Mouse (Mus musculus) cortical plate, adult 2 months (tissue): ENCODE measurements around the gene Cyp2j5. TPM values are rescaled to one million over a fixed set of nuclear protein-coding genes. Genes with fewer than 3 reads are reported as not detected.

Source experiments
- H3K27ac ChIP-seq: fragments of 200-500 bp; 2 replicates; pipeline ENCODE4 v1.5.1; 2012; ENCODE audit warnings: low read length, control low read depth, inconsistent platforms; ENCODE audit not compliant: insufficient read depth
- H3K4me1 ChIP-seq: fragments of 200-500 bp; 2 replicates; pipeline ENCODE4 v1.6.1; 2011; ENCODE audit warnings: low read length; ENCODE audit not compliant: control insufficient read depth, insufficient read depth
- H3K4me3 ChIP-seq: fragments of 200-500 bp; 2 replicates; pipeline ENCODE4 v1.5.1; 2011; ENCODE audit warnings: mild to moderate bottlenecking, low read length, control low read depth; ENCODE audit not compliant: insufficient read depth
- CTCF ChIP-seq: fragments of 200-500 bp; IDR thresholded peaks from 2 replicates; pipeline ENCODE4 v1.5.1; 2011; ENCODE audit warnings: mild to moderate bottlenecking, control low read depth, low read length; ENCODE audit not compliant: insufficient read depth; ENCODE audit errors: extremely low read depth
- POLR2A ChIP-seq: fragments of 200-500 bp; IDR thresholded peaks from 2 replicates; pipeline ENCODE4 v1.6.1; 2011; ENCODE audit warnings: mild to moderate bottlenecking, low read length, control low read depth; ENCODE audit not compliant: insufficient read depth; ENCODE audit errors: extremely low read depth
- polyA plus RNA-seq: library from polyadenylated mRNA; depleted of rRNA; stranded (reverse); fragments of >200 nt; gene quantifications from 2 replicates; pipeline ENCODE4 v1.2.3, GENCODE M21; 2012; rRNA removed

Cyp2j5 gene
- polyA plus RNA-seq = not detected in 2 replicates

GRCm38 (mm10) chr4:96663991-96664390, at the start of gene Cyp2j5:
TSS of gene Cyp2j5 (minus strand) at chr4:96664154.
- H3K27ac ChIP-seq = no peak within 1 kb of the TSS
- no peaks in the 10 kb centered on the region for H3K4me1 ChIP-seq
- H3K4me3 ChIP-seq = no peak within 1 kb of the TSS
- TF ChIP-seq CTCF (no peak), POLR2A (no peak)

GRCm38 (mm10) chr4:96705281-96705951, 41.5 kb upstream of the Cyp2j5 start:
- Histone ChIP-seq H3K4me3 (no peak overlapping the region), H3K4me1 (no peaks in the 10 kb centered on the region; the same call in 1 of the 2 replicates), H3K27ac (peak overlapping the region; percentile 65; the same call in 1 of the 2 replicates)
- TF ChIP-seq CTCF = peak; percentile 60
- no peak for TF ChIP-seq POLR2A

GRCm38 (mm10) chr4:96698218-96698561, 34.2 kb upstream of the Cyp2j5 start:
- TF ChIP-seq POLR2A (no peak), CTCF (no peak)
- Histone ChIP-seq H3K4me1 (peaks cover 3% of the 10 kb centered on the region; the same call in 1 of the 2 replicates), H3K4me3 (no peak overlapping the region), H3K27ac (no peak overlapping the region)

GRCm38 (mm10) chr4:96697511-96698217, 33.7 kb upstream of the Cyp2j5 start:
- Histone ChIP-seq H3K4me1 (peaks cover 3% of the 10 kb centered on the region; the same call in 1 of the 2 replicates), H3K4me3 (no peak overlapping the region), H3K27ac (no peak overlapping the region)
- TF ChIP-seq CTCF = no peak
- TF ChIP-seq POLR2A = no peak

DNA sequence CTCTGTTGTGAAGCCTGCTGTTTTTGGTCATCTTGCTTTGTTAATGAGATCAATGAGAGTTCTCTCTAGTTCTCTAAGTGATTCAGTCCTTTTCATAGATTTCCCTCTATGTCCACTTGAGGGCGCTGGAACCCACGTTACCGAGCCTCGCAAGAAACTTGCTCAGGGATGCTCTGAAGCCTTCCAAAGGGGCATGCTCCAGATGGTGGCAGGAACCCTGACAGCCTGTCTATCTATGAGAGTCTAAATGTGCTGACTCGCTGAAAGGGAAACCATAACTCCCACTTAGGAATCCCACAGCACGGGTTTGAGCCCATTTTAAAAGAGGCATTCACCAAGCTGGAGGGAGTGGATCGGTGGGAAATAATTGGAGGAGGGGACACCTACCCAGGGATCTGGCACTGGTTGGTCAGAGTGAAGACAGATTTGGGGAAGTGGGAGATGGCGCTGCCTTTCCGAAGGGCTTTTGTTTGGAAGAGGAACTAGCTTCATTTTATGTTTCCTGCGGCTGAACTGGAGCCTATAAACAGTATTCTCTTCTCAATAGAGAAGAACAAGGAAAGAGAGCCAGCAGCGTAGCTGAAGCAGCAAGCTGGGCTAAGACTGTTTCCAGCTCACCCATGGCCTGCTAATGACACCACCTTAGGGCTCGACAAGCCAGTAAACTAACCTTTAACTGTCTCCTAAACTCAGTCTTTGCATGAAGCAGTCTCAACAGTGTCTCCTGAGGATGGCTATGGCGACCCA, 32.8 kb upstream of the Cyp2j5 start:
- H3K4me3 ChIP-seq = no peak overlapping the region
- H3K4me1 ChIP-seq = peaks cover 3% of the 10 kb centered on the region; the same call in 1 of the 2 replicates
- H3K27ac ChIP-seq = no peak overlapping the region
- peak; percentile 81 for TF ChIP-seq CTCF
- TF ChIP-seq POLR2A = no peak

- TF ChIP-seq POLR2A (no peak), CTCF (no peak)
- Histone ChIP-seq H3K4me1 (no peaks in the 10 kb centered on the region), H3K27ac (no peak overlapping the region), H3K4me3 (no peak overlapping the region)
Observed at GRCm38 (mm10) chr4:96687358-96687803, 23.4 kb upstream of the Cyp2j5 start.

DNA sequence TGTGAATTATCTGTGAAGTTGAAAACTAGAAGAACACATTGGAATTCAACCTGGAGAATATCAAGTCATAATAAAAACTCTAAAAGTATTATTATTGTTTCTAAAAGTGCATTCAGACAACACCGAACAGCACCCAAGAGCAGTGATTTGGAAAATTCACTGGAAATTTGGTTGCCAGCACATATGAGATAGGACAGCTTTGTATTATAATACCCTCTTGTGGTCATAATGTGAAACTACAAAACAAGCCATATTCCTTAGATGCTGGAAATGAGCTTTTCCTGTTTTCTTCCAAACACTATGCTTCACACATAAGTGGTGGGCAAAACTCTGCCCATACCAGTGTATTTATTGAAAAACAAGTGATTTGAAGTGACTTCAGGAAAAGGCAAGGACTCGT, 19.5 kb upstream of the Cyp2j5 start:
- no peaks in the 10 kb centered on the region for H3K4me1 ChIP-seq
- H3K4me3 ChIP-seq = no peak overlapping the region
- TF ChIP-seq POLR2A = no peak
- TF ChIP-seq CTCF = 0 out of 2 replicates have a peak, but pooled peaks have one; percentile 3
- H3K27ac ChIP-seq = no peak overlapping the region

GRCm38 (mm10) chr4:96680966-96681365, 17.0 kb upstream of the Cyp2j5 start:
- H3K4me3 ChIP-seq = no peak overlapping the region
- H3K4me1 ChIP-seq = no peaks in the 10 kb centered on the region
- no peak overlapping the region for H3K27ac ChIP-seq
- TF ChIP-seq CTCF = no peak
- no peak for TF ChIP-seq POLR2A

- Histone ChIP-seq H3K27ac (no peak overlapping the region), H3K4me3 (no peak overlapping the region), H3K4me1 (no peaks in the 10 kb centered on the region)
- TF ChIP-seq CTCF (peak; percentile 53), POLR2A (no peak)
Observed at GRCm38 (mm10) chr4:96680233-96680632, 16.3 kb upstream of the Cyp2j5 start.
